Mouse (Mus musculus) adrenal gland, postnatal 25 days (tissue): ENCODE data around the gene Sbf1. TPM values are rescaled to one million over a fixed set of nuclear protein-coding genes. Genes with fewer than 3 reads are reported as not detected.

ENCODE experiments used
- DNase-seq: peaks from one replicate; pipeline ENCODE4 v3.0.0; 2021; ENCODE audit warnings: mixed read lengths
- total RNA-seq: library from RNA; stranded (reverse); gene quantifications from 2 replicates; pipeline ENCODE4 v1.2.3, GENCODE M21; 2021

Sbf1 gene
- total RNA-seq, 1 experiment from 2014 or later = 101 TPM

- no peak for DNase-seq
Measured at GRCm38 (mm10) chr15:89321264-89321663, 6.2 kb upstream of the Sbf1 start.

GRCm38 (mm10) chr15:89316146-89316545 lies 1.0 kb upstream of the Sbf1 start:
- DNase-seq = no peak

GRCm38 (mm10) chr15:89314511-89315189 lies 461 bp downstream of the Sbf1 start:
- no peak for DNase-seq

- no peak for DNase-seq
Measured at GRCm38 (mm10) chr15:89314107-89314506, 1.0 kb downstream of the Sbf1 start.

GRCm38 (mm10) chr15:89313359-89313758 lies 1.8 kb downstream of the Sbf1 start:
- DNase-seq = no peak

GRCm38 (mm10) chr15:89309962-89310498 lies 5.1 kb downstream of the Sbf1 start:
- no peak for DNase-seq

- no peak for DNase-seq
Measured at GRCm38 (mm10) chr15:89308406-89309139, 6.5 kb downstream of the Sbf1 start.

GRCm38 (mm10) chr15:89307461-89307860 lies 7.7 kb downstream of the Sbf1 start:
- DNase-seq = no peak

- no peak for DNase-seq
Measured at GRCm38 (mm10) chr15:89305966-89306365, 9.1 kb downstream of the Sbf1 start.

GRCm38 (mm10) chr15:89300600-89300999 lies 14.5 kb downstream of the Sbf1 start:
- DNase-seq = no peak

- no peak for DNase-seq
Measured at GRCm38 (mm10) chr15:89300180-89300579, 14.9 kb downstream of the Sbf1 start.

GRCm38 (mm10) chr15:89297695-89298094 lies 17.4 kb downstream of the Sbf1 start:
- DNase-seq = no peak

- DNase-seq = no peak
Measured at GRCm38 (mm10) chr15:89296465-89296864, 18.6 kb downstream of the Sbf1 start.

GRCm38 (mm10) chr15:89295580-89296165 lies 19.4 kb downstream of the Sbf1 start:
- DNase-seq = no peak

- no peak for DNase-seq
Measured at GRCm38 (mm10) chr15:89293778-89294177, 21.3 kb downstream of the Sbf1 start.

GRCm38 (mm10) chr15:89292795-89293194 lies 22.3 kb downstream of the Sbf1 start:
- DNase-seq = no peak

- no peak for DNase-seq
Measured at GRCm38 (mm10) chr15:89291521-89291920, 23.6 kb downstream of the Sbf1 start.

GRCm38 (mm10) chr15:89289455-89289854 lies 25.7 kb downstream of the Sbf1 start:
- no peak for DNase-seq

- no peak for DNase-seq
Measured at GRCm38 (mm10) chr15:89288227-89288767, 26.8 kb downstream of the Sbf1 start.

GRCm38 (mm10) chr15:89286582-89286981 lies 28.5 kb downstream of the Sbf1 start:
- no peak for DNase-seq

GRCm38 (mm10) chr15:89286114-89286513 lies 29.0 kb downstream of the Sbf1 start:
- DNase-seq = no peak

GRCm38 (mm10) chr15:89285478-89285877 lies 29.6 kb downstream of the Sbf1 start:
- no peak for DNase-seq

GRCm38 (mm10) chr15:89285004-89285403 lies 30.1 kb downstream of the Sbf1 start:
- DNase-seq = no peak
